Mouse (Mus musculus) c-Kit-positive CD71-positive TER-119-positive erythroid progenitor cells, embryonic 14.5 days (primary cell): Measurements from ENCODE around the gene Fgd6.

Source experiments
- DNase-seq: peaks from one replicate; pipeline ENCODE4 v3.0.0-alpha.2; 2013; ENCODE audit warnings: low spot score

Gene Fgd6

DNA sequence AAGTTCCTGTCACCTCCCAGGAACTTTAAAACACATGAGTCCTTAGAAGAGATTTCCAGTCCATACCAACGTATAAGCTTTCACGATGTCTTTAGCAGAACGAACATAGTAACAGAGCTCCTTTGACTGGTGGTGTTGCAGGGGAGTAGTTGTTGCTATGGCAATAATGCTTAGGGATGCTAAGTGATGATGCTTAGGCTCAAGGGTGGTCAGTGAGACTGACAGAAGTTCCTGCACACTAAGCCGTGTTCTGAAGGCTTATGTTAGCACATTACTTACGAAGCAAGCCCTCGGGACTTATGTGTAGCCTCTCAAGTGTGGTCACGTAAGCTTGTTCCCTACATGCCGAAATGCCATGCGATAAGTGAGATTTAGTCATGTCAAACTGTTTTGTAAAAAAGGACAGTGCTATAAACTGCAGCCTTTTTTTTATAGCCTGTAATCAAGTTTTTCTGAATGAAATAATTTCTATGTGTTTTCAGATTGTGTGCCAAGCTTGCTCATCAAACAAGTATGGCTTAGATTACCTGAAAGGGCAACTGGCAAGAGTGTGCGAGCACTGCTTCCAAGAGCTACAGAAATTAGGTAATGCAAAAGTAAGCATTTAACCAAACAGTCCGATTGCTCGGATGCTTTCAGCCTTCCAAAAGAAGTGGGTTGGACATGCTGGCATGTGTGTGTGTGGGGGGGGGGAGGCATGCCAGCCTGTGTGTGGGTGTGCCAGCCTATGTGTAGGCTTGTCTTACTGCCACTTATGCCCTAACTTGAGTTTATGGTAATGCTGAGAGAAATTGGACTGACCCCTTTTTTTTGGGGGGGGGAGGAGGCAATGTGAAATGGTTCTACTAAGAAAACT lies 99.0 kb downstream of the Fgd6 start:
- DNase-seq = no peak

DNA sequence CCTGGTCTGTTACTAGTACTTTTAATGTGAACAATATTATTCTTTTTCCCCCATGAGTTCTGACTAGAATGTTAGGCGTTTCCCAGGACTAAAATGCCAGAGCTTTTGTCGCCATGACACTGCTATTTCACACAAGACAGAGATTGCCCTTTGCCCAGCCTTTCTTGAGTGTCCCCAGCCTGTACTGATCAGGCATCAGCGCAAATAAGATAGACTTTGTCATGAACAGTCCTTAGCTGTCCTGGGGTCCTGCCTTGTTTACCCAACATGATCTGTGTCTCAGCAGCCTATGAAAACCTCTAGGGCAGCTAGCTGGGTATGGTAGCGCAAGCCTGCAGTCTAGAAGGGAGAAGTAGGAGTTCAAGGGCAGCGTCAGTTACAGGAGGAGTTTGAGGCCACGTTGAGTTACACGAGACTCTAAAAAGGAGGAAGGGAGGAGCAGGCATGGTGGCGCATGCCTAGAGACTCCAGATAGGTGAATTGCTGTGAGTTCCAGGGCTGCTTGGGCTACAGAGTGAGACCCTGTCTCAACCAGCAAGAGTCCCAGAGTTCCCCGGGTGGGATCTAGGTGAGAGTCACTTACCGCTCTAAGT lies 103.2 kb downstream of the Fgd6 start:
- no peak for DNase-seq

DNA sequence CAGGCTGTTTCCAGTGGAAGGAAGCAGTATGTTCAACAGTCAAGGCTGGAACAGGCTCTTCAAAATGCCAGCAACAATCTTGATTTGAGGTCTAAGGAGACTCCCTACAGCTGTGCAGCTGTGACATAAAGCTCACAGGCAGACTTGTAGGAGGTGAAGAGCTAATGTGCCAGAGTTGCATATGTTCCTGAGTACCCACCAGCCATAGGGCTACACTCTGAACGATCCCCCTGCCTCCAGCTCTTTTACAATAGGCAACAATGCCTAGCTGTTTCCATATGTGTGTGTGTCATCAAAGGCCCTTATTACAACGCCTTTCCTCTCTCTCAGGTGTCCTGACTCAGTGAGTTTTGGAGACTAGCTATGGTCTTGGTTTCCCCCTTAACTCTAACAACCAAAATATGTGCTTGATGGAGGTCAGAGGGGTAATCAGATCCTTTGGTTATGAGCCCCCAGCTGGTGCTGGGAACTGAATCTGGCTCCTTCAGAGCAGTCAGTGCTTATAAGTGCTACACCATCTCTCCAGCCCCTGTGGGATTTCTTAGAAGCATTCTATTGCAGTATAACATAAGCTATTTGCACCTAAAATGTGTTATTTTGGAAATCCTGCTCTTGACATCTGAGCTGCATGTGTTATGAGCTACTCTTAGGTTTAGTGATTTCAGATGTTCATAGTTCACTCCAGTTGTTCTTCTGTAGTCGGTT lies 104.6 kb downstream of the Fgd6 start:
- no peak for DNase-seq

DNA sequence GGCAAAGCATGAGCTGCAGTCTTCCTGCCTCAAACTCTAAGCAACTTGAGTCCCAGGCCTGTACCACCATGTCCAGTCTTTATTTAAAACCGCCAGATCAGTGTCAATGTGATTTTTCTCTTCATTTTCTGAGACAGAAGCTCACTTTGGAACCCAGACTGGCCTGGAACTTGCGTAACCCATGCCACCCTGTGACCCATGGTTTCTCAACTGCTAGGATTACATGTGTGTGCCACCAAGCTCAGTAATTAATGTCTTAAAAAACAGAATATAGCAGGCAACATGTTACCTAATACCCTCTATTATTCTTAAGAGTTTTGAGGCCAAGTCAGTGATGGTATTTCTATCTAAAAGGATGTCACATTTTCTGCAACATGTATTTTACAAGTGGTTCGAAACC lies 106.6 kb downstream of the Fgd6 start:
- no peak for DNase-seq

DNA sequence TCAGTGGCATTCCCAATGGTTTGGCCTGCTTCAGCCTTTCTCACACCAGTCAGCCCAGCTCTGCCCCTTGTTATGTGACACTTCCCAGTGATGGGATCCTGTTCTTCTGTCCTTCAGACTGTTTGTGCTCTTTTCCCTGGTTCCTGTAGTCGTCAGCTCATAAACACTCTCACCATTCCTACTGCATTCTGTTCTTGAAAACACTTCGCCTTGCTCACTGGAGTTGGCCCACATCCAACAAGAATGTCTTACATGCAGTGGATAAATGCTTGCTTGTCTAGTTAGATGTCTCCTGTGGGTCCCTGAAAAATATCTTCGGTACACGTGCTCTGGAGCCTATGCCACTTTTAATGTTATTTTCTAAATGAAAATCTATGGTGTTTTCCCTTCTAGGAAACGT lies 108.8 kb downstream of the Fgd6 start:
- DNase-seq = no peak

DNA sequence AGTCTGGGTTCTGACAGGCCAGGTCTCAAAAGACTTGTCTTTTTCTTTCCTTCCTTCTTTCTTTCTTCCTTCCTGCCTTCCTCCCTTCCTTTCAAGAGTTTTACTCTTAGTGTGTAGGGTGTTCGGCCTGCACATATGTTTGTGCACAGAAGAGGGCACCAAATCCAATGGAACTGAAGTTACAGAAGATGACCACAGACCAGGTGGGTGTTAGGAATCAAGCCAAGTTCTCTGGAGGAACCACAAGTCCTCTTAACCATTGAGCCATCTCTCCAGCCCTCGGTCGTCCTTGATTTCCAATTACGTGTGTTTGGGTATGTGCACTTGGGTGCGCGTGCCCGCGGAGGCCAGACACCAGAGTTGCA lies 111.6 kb downstream of the Fgd6 start:
- DNase-seq = peak; percentile 40

DNA sequence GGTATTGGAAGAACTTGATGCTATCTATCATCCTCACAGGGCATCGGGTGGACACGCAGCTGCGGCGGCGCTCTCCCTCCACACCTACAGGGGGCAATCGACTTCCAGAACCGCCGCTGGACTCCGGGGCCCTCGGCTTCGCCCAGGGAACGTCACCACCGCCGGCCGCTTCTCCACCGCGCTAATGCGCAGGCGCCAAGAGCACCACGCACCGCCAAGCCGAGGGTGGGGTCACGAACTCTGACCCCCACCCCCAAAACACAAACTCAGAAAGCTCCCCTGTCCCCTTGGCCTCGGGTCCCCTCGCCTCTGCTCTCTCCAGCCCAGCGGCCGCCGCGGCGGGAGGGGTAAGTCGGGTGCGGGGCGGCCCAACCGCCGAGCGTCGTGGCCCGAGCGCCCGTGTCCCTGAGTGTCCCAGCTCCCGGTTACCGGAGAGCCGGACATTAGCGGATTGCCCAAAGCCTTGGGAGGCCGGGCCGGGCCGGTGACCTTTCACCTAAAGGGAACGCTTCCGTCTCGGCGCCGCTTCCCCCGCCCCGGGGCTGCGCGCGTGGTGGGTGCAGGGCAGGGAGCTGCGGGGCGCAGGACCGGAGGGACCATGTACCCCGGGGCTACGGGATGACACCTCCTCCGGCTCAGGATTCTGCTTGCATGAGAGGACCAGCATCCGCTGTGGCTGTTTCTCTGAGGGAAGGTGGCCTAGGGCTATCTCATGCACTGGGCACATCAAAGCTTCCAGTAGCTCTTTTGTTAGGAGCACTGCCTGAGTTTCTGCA lies 112.1 kb downstream of the Fgd6 start, which contains the start of gene Nr2c1:
TSS of gene Nr2c1 (plus strand) at position 268 of the 776 bp plus-strand sequence.
- peak; percentile 51 for DNase-seq

DNA sequence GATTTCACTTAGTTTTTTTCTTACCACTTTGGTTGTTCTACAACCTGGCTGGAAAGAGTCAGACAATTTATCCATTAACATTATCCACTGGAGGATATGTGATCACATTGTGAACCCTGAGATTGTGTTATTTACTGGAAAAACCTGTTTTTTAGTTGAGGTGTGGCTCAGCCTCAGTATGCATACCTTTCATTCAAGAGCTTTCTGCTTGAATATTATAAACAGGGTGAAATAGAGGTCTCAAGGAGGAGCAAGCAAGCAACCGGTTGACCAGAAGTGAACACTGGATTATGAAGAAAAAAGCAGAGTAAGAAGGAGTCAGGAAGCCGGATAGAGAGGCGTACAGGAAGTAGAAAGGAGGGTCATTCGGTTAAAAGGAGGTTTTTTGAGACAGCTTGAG lies 115.7 kb downstream of the Fgd6 start:
- DNase-seq = no peak

DNA sequence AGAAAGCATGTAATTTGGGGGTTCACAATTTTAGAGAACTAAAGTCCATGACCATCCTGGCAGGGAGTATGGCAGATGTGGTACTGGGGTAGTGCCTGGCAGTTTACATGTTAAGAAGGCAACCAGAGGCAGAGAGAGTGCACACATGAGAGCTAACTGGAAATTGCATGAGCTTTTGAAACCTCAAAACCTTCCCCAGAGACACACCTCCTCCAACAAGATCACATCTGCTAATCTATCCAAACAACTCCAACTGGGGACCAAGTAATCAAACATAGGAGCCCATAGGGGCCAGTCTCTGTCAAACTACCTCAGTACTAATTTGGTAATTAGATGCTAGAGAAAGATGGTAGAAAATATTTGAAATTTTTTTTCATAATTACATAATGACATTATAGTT lies 118.0 kb downstream of the Fgd6 start:
- DNase-seq = no peak

DNA sequence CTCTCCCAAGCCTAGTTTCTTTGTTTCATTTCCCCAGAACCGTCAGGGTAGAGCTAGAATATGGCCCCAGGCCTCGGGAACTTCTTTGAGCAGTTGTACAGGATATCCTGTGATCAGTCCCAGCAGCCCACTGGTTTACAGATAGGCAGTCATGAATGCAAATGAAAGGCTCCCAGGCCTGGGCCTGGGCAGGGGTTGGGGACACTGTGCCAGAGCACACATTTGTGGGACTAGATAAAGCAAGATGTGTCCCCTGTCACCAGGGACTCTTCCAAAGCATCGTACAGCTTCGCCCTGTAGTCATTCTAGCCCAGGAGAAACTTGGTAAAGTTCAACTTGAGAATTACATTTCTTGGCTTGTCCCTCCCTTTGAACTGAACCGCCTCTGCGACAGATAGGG lies 123.2 kb downstream of the Fgd6 start:
- no peak for DNase-seq

DNA sequence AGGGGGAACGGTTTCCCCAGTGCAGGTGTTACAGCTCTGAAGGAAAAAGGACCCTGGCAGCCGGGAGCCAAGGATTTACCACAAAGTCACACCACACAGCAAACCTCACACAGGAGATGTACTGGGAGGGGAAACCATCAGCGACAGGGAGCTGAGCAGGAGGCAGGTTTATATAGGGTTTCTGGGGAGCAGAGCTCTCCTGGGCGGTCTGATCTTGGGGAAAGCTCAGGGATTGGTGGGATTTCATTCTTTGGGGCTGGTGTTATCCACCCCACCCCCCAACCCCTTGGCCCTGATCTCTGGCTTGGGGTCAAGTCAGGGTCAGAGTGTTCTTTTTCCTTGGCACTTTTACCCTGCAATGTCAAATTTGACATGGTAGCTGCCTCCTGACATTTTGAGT lies 123.6 kb downstream of the Fgd6 start:
- no peak for DNase-seq

DNA sequence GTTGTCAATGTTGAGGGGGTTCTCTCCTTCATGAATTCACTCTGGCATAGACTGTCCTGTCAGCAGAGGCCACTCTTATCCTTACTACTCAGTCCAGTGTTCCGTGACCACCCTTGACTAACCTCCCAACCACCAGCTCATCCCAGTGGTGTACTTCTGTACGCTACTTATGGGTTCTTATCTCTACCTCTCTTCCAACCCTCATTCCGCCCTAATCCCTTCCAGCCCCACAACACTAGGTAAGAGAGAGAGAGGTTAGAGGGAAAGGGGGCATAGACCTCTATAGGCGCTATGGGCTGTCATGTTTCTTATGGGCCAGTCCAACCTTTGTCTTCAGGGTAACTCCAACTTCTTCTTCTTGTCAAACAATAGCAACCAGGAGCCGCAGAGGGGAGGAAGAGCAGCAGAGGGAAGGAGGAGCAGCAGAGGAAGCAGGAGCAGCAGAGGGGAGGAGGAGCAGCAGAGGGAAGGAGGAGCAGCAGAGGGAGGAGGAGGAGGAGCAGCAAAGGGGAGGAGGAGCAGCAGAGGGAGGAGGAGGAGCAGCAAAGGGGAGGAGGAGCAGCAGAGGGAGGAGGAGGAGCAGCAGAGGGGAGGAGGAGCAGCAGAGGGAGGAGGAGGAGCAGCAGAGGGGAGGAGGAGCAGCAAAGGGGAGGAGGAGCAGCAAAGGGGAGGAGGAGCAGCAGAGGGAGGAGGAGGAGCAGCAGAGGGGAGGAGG lies 125.4 kb downstream of the Fgd6 start:
- DNase-seq = no peak

DNA sequence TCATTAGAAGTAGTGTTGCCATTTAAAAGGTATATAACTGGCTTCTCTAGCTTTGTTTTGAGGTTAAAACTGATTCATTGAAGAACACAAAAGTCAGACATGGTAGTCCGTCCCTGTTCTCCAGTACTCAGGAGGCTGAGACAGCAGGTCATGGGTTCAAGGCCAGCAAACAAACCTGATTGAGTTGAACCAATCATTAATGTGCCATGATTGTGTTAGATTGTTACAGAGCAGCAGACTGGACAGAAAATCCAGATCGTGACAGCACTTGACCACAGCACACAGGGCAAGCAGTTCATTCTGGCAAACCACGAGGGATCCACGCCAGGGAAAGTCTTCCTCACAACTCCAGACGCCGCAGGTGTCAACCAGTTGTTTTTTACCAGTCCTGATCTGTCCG lies 126.2 kb downstream of the Fgd6 start:
- no peak for DNase-seq

DNA sequence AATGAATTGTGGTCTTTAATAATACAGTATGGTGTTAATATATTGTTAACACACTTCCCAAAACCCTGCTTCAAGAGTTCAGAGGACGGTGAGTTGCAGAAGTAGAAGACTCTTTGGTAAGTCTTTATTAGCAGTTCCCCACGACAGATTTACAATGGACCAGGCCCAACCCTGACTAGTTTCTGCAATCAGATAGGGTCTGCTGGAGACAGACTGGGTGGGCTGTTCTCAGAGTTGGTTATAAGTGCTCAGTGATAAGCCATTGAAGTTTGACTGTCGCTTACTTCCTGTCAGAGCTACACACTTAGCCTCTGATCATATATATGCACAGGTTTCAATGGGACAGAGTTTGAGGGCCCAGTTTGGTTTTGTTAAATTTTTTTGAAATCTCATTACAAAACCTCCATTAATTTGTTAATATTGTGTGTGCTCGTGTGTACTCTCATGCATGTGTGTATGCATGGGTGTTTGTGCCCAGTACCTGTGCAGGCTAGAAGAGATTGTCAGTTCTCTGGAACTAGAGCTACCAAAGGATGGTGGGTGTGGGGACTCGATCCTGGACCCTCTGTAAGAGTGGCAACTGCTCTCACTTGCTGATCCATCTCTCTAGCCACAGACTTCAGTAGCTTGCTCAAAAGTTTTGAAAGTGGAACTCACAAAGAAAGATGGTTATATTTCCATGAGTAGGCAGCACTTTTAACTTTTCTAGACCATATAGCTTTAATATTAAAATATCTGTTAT lies 128.5 kb downstream of the Fgd6 start:
- DNase-seq = peak; percentile 16

DNA sequence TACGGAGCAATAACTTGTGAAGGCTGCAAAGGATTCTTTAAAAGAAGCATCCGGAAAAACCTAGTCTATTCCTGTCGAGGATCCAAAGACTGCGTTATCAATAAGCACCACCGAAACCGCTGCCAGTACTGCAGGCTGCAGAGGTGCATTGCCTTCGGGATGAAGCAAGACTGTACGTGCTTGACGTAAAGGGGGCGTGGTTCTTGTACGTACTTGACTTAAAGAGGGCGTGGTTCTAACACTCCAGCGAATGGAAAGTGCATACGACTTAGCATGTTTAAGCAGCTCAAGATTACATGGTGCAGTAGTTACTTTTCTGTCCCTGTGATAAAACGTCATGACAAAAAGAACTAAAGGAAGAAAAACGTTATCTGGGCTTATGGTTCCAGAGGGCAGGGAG lies 129.6 kb downstream of the Fgd6 start:
- DNase-seq = no peak

DNA sequence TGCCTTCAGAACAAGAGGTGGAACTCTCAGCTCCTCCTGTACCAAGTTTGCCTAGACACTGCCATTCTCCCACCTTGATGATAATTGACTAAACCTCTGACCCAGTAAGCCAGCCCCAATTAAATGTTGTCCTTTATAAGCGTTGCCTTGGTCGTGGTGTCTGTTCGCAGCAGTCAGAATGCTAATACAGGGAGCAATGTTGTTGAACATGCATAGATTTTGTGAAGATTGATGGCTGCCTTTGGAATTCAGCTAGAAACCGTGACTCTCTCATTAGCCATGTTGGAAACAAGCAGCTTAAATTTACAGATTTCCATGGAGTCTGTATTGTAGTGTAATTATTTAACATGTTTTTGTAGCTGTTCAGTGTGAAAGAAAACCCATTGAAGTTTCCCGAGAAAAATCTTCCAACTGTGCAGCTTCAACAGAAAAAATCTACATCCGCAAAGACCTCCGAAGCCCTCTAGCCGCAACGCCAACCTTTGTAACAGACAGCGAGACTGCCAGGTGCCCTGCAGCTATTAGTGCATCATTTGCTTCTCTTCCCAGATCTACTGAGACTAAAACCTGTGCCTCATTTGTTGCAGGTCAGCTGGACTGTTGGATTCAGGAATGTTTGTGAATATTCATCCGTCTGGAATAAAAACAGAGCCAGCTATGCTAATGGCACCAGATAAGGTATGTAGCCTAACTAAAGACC lies 131.4 kb downstream of the Fgd6 start:
- no peak for DNase-seq

DNA sequence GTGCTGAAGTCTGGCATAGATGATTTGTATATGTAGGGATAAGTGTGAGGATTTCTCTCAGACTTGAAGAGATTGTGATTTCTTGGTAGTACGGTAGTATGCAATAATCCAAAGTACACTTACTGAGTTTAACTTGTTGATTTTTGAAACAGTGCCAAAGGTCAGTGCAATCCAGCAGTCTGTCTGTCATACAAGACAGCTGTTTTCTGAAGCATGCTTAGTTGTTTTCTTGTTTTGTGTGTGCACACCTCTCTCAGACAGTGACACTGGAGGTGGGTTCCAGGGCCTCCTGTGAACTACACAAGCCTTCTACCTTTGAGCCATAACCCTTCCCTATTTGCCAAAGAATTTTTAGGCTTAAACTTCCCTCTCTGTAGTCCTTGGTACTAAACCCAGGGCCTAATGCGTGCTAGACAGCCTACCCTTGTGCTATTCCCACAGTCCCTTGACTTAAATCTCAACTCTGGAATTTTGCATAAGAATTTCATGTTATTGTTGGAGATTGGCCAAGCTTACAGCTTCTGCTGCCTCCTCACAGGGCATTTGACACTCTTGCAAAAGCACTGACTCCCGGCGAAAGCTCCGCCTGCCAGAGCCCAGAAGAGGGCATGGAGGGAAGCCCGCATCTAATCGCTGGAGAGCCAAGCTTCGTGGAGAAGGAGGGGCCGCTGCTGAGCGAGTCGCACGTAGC lies 135.8 kb downstream of the Fgd6 start:
- no peak for DNase-seq

DNA sequence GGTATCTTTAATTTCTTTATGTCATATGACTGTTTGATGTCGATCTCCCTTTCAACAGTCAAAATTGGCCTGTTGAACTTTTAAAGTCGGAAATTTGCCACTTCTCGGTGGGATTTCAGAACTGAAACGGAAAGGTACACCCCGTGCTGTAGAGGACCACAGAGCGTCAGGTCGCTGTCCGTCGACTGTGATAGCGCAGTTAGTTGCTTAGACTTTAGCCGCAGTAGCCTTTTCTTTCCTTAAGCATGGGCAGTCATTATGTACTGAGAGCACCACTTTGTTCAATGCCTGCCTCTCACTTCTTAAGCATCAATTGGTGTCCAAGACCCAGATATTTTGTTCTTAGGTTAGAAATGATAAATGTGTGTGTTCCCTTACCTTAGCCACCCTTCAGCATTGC lies 136.3 kb downstream of the Fgd6 start:
- DNase-seq = no peak

DNA sequence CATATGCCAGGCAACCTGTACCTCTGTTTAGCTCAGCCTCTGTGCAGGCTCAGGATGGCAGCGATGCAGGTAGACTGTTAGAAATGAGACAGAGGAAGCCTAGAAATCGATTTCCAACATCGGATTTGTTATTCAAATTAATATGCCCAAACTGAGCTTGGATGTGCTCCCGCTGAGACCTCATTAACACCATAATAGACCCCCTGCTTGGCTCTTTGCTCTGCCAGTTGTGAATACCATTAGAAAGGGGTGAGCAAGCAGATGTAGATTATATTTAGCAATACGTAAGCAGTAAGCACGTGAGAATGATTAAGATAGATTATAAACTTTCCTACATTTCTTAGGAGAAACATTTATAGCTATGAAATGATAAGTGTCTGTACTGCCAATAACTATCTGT lies 136.9 kb downstream of the Fgd6 start:
- DNase-seq = no peak

DNA sequence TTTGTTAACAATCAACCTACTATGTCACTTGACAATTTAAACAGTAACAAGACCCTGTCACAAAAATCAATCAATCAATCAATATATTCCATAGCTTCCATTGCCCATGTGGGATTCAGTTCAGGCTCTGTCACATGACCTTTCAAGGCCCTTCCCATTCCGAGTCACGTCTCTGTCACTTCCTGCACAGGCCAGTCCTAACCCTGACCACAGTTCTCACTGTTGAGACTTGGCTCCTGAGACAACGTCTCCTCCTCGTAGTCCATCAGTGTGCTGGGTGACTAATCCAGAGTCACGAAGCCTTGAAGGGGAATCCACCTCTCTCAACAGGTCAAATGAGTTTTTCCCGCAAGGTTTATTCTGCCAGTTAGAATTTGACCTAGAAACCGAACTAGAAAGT lies 138.9 kb downstream of the Fgd6 start:
- no peak for DNase-seq
